Mouse (Mus musculus): ENCODE measurements at regions not wholly inside any gene's neighbourhood (a gene's known extent, or its start where the extent isn't known, plus 50 kb on each side); places are given as distances from the start of the nearest gene placed in this dataset.
"Not testable (repeated sequence)": the region's sequence is repeated elsewhere in the genome, so short reads cannot be mapped to it uniquely, and the experiment has no call there.

GRCm38 (mm10) chr10:111603166-111603565 lies 97.1 kb downstream of the Phlda1 start:
- H3K36me3 ChIP-seq (ENCODE audit: control insufficient read depth in 1 of 2, insufficient read depth in 2 of 2, low read length in 2 of 2) = peaks cover 0 to 23% of the 10 kb centered on the region in 2 experiments; a peak in 2 of 4 replicates
- H3K4me3 ChIP-seq (ENCODE audit: control insufficient read depth in 1 of 2, insufficient read depth in 1 of 2, low read depth in 2 of 2, low read length in 2 of 2) = no peak overlapping the region
- no peak overlapping the region for H3K9ac ChIP-seq (ENCODE audit: control insufficient read depth, low read depth, low read length, poor library complexity, severe bottlenecking)
- H3K79me2 ChIP-seq (ENCODE audit: control insufficient read depth, insufficient read depth, low read length, poor library complexity) = no peaks in the 10 kb centered on the region
- H3K4me1 ChIP-seq (ENCODE audit: control insufficient read depth in 1 of 2, insufficient read depth in 2 of 2, low read length in 2 of 2) = peaks cover 6 to 24% of the 10 kb centered on the region in 2 experiments
- no peak overlapping the region for H3K27ac ChIP-seq (ENCODE audit: control insufficient read depth, low read depth, low read length)
- DNase-seq (ENCODE audit: low read depth, low spot score) = no peak
- H3K9me3 ChIP-seq (replicated peaks; ENCODE audit: insufficient read depth, low read length) = no peaks in the 10 kb centered on the region
- TF ChIP-seq CHD1 (IDR thresholded peaks at IDR 0.05; ENCODE audit: low read depth, low read length) (no peak), KAT2A (conservative IDR thresholded peaks at IDR 0.05; ENCODE audit: low read depth, low read length) (no peak), TCF12 (IDR thresholded peaks at IDR 0.05; ENCODE audit: low read depth, low read length) (no peak), RAD21 (IDR thresholded peaks at IDR 0.05; ENCODE audit: low read depth, low read length) (no peak), ELF1 (IDR thresholded peaks at IDR 0.05; ENCODE audit: low read depth, low read length) (no peak), TAL1 (IDR thresholded peaks at IDR 0.05; ENCODE audit: low read length) (no peak), GABPA (IDR thresholded peaks at IDR 0.05; ENCODE audit: low read depth, low read length) (no peak), E2F4 (IDR thresholded peaks at IDR 0.05; ENCODE audit: borderline replicate concordance, low read depth, low read length) (no peak), RCOR1 (IDR thresholded peaks at IDR 0.05; ENCODE audit: low read depth, low read length) (no peak; the same call in 1 of the 2 replicates), MAFK (IDR thresholded peaks at IDR 0.05; ENCODE audit: borderline replicate concordance, low read depth, low read length) (no peak), ZNF384 (IDR thresholded peaks at IDR 0.05; ENCODE audit: low read depth, low read length) (no peak), ZKSCAN1 (IDR thresholded peaks at IDR 0.05; ENCODE audit: low read depth, low read length) (no peak)
- H3K27me3 ChIP-seq (ENCODE audit: control insufficient read depth in 1 of 2, insufficient read depth in 2 of 2, low read length in 2 of 2) = no peaks in the 10 kb centered on the region

DNA sequence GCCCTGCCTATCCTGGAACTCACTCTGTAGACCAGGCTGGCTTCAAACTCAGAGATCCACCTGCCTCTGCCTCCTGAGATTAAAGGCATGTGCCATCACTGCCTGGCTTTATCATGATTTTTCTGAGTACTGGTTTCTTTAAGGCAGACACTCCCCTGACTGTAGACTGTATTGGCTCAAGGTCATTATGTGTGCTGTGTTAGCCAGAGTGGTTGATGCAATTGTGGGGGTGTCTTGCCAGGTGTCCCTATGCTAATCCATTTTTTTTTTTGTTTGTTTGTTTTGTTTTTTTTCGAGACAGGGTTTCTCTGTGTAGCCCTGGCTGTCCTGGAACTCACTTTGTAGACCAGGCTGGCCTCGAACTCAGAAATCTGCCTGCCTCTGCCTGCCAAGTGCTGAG lies 101.3 kb downstream of the Phlda1 start:
- H3K79me2 ChIP-seq (ENCODE audit: control insufficient read depth, insufficient read depth, low read length, poor library complexity); H3K9me3 ChIP-seq (replicated peaks; ENCODE audit: insufficient read depth, low read length); H3K27me3 ChIP-seq (ENCODE audit: control insufficient read depth in 1 of 2, insufficient read depth in 2 of 2, low read length in 2 of 2); DNase-seq (ENCODE audit: low read depth, low spot score); H3K4me3 ChIP-seq (ENCODE audit: control insufficient read depth in 1 of 2, insufficient read depth in 1 of 2, low read depth in 2 of 2, low read length in 2 of 2); H3K9ac ChIP-seq (ENCODE audit: control insufficient read depth, low read depth, low read length, poor library complexity, severe bottlenecking); H3K4me1 ChIP-seq (ENCODE audit: control insufficient read depth in 1 of 2, insufficient read depth in 2 of 2, low read length in 2 of 2); H3K36me3 ChIP-seq (ENCODE audit: control insufficient read depth in 1 of 2, insufficient read depth in 2 of 2, low read length in 2 of 2); H3K27ac ChIP-seq (ENCODE audit: control insufficient read depth, low read depth, low read length): not testable (repeated sequence)

DNA sequence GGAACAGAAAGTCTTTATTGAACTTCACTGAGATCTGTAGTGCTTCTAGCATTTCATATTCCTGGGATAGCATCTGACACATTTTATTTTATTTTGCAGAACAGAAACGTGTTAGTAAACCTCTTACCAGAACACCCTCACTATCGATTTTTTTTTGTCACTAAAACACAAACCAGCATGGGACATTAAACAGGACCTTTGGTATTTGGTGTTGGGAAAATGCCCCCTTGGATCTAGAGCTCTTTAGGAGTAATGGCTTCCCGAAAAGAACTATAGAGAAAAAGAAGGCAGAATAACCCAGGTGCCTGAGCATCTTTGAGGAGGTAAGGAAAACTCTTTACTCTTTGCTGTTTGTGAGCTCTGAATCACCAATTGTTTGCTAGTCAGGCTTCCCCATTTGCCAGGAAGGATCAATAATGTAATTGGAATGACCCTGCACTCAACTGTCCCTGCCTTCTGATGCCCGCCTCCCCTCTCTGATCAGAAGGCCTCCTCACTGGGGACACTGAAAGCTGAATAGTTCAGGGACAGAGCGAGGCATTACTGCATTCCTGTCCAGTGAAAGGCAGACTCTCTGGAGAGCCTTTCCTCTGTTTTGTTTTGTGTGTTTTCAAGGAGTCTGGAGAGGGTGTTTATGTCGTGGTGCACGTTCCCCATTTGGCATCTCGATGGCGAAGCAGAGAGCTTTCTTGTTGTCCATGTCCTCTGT lies 102.5 kb downstream of the Phlda1 start:
- no peaks in the 10 kb centered on the region for H3K4me1 ChIP-seq (ENCODE audit: control insufficient read depth in 1 of 2, insufficient read depth in 2 of 2, low read length in 2 of 2)
- H3K79me2 ChIP-seq (ENCODE audit: control insufficient read depth, insufficient read depth, low read length, poor library complexity) = no peaks in the 10 kb centered on the region
- no peak overlapping the region for H3K4me3 ChIP-seq (ENCODE audit: control insufficient read depth in 1 of 2, insufficient read depth in 1 of 2, low read depth in 2 of 2, low read length in 2 of 2)
- no peak overlapping the region for H3K9ac ChIP-seq (ENCODE audit: control insufficient read depth, low read depth, low read length, poor library complexity, severe bottlenecking)
- no peak for TF ChIP-seq MAFK (IDR thresholded peaks at IDR 0.05; ENCODE audit: borderline replicate concordance, low read depth, low read length)
- no peak for TF ChIP-seq HCFC1 (IDR thresholded peaks at IDR 0.05; ENCODE audit: low read depth, low read length)
- TF ChIP-seq GATA1 (IDR thresholded peaks at IDR 0.05; ENCODE audit: low read depth, low read length) = no peak
- no peak for TF ChIP-seq CHD2 (IDR thresholded peaks at IDR 0.05; ENCODE audit: low read length)
- no peak for TF ChIP-seq TAL1 (IDR thresholded peaks at IDR 0.05; ENCODE audit: low read length)
- no peak for TF ChIP-seq MAZ (IDR thresholded peaks at IDR 0.05; ENCODE audit: low read depth, low read length)
- no peak for TF ChIP-seq MYC (IDR thresholded peaks at IDR 0.05; ENCODE audit: low read depth, low read length)
- TF ChIP-seq SIN3A (IDR thresholded peaks at IDR 0.05; ENCODE audit: low read length) = no peak
- no peak for TF ChIP-seq MEF2A (IDR thresholded peaks at IDR 0.05; ENCODE audit: extremely low read depth, insufficient replicate concordance, low read depth, low read length, poor library complexity, severe bottlenecking)
- TF ChIP-seq TBP (IDR thresholded peaks at IDR 0.05; ENCODE audit: low read depth, low read length) = no peak
- no peak for TF ChIP-seq NELFE (IDR thresholded peaks at IDR 0.05; ENCODE audit: low read depth, low read length)
- no peak for TF ChIP-seq POLR2A (IDR thresholded peaks at IDR 0.05; ENCODE audit: control insufficient read depth in 1 of 2, insufficient read depth in 1 of 2, low read depth in 1 of 2, low read length in 2 of 2, poor library complexity in 1 of 2)
- no peak for DNase-seq (ENCODE audit: low read depth, low spot score)
- no peaks in the 10 kb centered on the region for H3K36me3 ChIP-seq (ENCODE audit: control insufficient read depth in 1 of 2, insufficient read depth in 2 of 2, low read length in 2 of 2)
- no peaks in the 10 kb centered on the region for H3K27me3 ChIP-seq (ENCODE audit: control insufficient read depth in 1 of 2, insufficient read depth in 2 of 2, low read length in 2 of 2)
- no peaks in the 10 kb centered on the region for H3K9me3 ChIP-seq (replicated peaks; ENCODE audit: insufficient read depth, low read length)
- no peak overlapping the region for H3K27ac ChIP-seq (ENCODE audit: control insufficient read depth, low read depth, low read length)

Data from MEL (cell line).